Mouse (Mus musculus) left cerebral cortex, postnatal 10 days (tissue): ENCODE measurements around the gene Ccdc88c. TPM values are rescaled to one million over a fixed set of nuclear protein-coding genes. Genes with fewer than 3 reads are reported as not detected.
"Not testable (repeated sequence)": the region's sequence is repeated elsewhere in the genome, so short reads cannot be mapped to it uniquely, and the experiment has no call there.

Source experiments
- DNase-seq, 2 experiments: peaks; one replicate each; pipeline ENCODE4 v3.0.0; 2021 to 2022; ENCODE audit warnings: low spot score in 2 of 2, mixed read lengths in 1 of 2; ENCODE audit errors: extremely low spot score in 1 of 2
- intact Hi-C: fragments of 180-260 bp; cut with DNase I; formaldehyde crosslinking; loops from one replicate; pipeline ENCODE4 v1.15.1; 2025
- total RNA-seq, 2 experiments: library from RNA; stranded (reverse); gene quantifications; 2 replicates each; pipeline ENCODE4 v1.2.3; 2021

Gene Ccdc88c
- total RNA-seq, 2 experiments from 2014 or later, result 26.3 TPM

DNA sequence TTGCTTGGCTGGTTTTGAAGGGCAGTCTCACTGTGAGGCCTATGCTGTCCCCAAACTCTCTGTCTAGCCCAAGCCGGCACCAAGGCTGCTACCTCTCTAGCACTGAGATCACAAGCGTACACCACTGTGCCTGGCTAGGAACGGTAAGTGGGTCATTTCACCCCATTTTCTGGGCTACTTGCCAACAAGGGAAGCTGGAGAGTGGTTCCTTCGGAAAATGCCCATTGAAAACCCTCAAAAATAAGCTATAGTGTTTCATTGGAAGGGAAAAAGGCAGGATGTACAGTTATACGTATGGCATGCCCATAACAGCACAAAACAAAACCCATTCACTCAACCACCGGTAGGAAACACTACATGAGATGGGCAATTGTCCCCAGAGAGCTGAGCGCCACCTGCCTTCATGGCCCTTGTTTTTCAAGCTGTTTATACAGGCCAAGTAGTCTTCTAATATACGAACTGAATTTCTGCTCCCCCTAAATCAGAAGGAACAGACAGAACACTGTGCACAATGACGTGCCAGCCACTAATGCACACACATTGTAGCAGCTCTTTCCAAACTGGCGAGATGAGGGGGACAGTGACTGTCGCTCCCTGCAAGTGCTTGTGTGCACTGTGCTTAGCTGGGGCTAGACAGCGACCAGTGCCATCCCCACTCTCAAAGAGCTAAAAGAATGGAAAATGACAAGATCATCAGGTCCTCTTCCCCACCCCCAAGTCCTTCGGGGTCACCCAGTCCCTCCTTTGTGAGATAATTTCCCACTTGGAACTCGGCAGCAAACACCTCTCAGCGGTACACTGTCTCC, 8.4 kb downstream of the Ccdc88c start:
- intact Hi-C loops, result no loop called here
- DNase-seq, result no peak

DNA sequence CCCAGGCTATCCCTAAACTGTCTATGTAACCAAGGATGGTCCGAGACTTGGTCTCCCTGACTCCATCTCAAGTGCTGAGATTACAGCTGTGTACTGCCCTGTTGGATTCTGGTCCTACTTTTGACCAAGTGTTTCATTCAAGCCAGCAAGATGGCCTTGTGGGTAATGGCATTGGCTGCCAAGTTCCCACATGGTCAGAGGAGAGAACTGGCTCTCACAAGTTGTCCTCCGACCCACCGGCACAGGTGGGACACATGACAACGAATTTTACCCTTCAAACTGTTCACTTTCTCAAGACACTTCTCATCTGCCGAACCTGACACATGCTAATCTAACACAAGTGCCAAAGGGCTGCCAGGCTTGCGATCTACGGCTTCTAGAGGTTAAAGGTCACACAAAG, 9.4 kb downstream of the Ccdc88c start:
- intact Hi-C loops, result no loop called here
- DNase-seq, result no peak

- no peak for DNase-seq
- intact Hi-C loops, result no loop called here
Measured at GRCm38 (mm10) chr12:101019031-101019430, 9.8 kb downstream of the Ccdc88c start.

DNA sequence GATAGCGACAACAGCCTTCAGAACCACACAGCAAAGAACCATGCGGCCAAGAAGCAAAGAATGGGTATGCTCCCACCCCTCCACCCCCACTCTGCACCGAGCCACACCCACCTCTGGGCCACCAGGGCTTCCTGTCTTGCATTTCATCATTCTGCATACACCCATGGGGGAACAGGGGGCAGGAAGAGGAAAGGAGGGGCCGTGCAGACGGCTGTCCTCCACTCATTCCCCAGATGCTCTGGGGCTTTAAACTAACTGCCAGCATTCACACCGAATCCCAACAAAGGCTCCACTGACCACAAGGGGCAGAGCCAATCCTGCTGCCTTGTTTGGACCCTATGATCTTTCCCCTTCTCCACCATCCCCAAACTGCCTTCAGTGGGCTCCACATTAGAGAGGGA, 10.9 kb downstream of the Ccdc88c start:
- DNase-seq, result no peak
- intact Hi-C loops, result no loop called here

DNA sequence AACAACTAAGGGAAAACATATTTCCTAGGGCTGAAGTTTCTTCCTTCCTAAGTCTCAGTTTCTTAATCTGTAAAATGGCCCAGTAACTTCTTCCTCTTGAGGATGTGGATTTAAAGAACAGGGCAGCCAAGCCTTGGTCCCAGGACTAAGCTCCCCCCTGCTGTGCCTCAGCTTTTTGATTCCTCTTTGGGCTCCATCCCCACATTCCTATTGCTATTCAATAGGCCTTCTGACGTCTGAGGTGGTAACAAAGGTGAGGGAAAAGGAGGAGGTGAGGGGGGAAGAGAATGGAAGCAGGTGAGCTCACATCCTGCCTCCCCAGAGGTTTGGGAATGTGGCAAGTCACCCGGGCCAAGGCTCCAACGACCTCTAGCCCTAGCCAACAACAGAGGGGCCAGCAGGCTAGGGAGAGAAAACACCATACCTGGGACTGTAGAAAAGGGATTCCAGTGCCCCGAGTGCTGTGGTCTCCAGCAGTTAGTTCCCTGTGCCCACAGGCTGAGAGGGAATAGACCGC, 12.4 kb downstream of the Ccdc88c start:
- no peak for DNase-seq
- intact Hi-C loops, result no loop called here

DNA sequence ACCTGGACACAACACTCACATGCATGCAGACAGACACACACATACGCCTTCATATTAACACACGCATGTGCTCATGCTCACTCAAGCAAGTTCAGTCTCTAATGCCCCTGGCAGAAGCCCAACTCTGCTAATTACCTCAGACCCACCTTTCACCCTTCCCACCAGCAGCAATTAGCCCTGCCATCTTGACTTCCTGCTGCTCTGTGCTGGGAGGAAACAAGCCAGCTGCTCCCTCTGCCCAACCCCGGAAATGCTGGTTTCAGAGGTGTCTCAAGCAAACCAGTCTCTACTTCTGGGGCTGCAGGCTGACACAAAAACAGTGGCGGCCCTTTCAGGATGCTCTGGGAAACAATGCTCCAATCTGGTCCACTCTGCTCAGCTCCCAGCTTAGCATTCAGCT, 12.9 kb downstream of the Ccdc88c start:
- intact Hi-C loops, result no loop called here
- DNase-seq, result no peak

GRCm38 (mm10) chr12:101015165-101015560, 13.7 kb downstream of the Ccdc88c start:
- intact Hi-C loops, result no loop called here

GRCm38 (mm10) chr12:101014549-101015164, 14.2 kb downstream of the Ccdc88c start:
- DNase-seq, result no peak

More at GRCm38 (mm10) chr12:101015165-101015560, 13.7 kb downstream of the Ccdc88c start:
- DNase-seq, result no peak

GRCm38 (mm10) chr12:101013668-101014067, 15.2 kb downstream of the Ccdc88c start:
- DNase-seq, intact Hi-C loops: not testable (repeated sequence)

More at GRCm38 (mm10) chr12:101014549-101015164, 14.2 kb downstream of the Ccdc88c start:
- intact Hi-C loops, result no loop called here

GRCm38 (mm10) chr12:101013078-101013665, 15.7 kb downstream of the Ccdc88c start:
- no peak for DNase-seq
- intact Hi-C loops, result no loop called here

GRCm38 (mm10) chr12:101012197-101013077, 16.4 kb downstream of the Ccdc88c start:
- intact Hi-C loops, result no loop called here
- no peak for DNase-seq

GRCm38 (mm10) chr12:101011017-101011416, 17.8 kb downstream of the Ccdc88c start:
- intact Hi-C loops, result no loop called here
- DNase-seq, result no peak

- intact Hi-C loops, result no loop called here
- no peak for DNase-seq
Measured at GRCm38 (mm10) chr12:101010148-101010920, 18.5 kb downstream of the Ccdc88c start.

GRCm38 (mm10) chr12:101009225-101009624, 19.6 kb downstream of the Ccdc88c start:
- DNase-seq, result no peak
- intact Hi-C loops, result no loop called here

- no peak for DNase-seq
- intact Hi-C loops, result no loop called here
Measured at GRCm38 (mm10) chr12:101008648-101009047, 20.2 kb downstream of the Ccdc88c start.

DNA sequence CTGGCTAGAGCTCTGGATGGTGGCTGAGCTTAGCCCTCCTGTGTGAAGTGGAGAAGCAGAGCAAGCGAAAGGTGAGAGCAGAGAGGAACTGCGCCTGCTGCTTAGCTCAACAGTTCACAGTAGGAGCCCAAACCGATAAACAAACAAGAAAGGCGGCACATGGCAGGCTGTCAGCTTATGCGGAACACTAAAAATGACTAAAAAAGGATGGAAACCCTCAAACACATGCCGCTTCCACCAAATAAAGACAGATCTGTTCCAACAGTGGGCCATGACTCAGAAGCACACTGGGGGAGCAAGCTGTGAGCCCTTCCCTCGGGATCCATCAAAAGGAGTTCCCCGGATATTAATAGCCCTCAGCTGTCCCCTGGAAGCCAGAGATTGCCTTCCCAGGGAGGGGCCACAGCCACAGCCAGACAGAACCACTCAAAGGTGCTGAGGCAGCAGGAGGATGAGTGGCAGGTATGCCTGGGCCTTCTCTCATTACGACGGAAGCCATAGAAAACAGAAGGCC, 20.8 kb downstream of the Ccdc88c start:
- peak in 1 of 2 experiments; percentile 53 for DNase-seq

DNA sequence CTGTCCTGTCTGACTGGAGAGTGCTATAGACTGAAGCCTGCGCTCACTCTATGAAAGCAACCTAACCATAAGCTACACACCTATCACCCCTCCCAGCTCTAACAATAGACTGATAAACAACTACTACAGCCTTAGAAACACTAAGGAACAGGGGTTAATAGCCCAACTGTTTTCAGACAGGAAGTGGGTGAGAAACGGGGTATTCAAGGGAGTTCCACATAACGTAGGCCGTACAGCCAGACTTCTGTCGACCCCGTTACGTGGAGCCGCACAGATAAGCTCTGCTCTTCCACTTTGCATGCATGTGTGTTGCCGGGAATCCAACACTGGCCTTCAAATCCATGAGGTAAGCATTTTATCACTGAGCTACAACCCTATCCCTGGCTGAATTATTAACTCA, 21.4 kb downstream of the Ccdc88c start:
- intact Hi-C loops, result no loop called here
- DNase-seq, result no peak

More for the DNA sequence above, 20.8 kb downstream of the Ccdc88c start:
- intact Hi-C loops, result no loop called here
